In the genomic region with DNA sequence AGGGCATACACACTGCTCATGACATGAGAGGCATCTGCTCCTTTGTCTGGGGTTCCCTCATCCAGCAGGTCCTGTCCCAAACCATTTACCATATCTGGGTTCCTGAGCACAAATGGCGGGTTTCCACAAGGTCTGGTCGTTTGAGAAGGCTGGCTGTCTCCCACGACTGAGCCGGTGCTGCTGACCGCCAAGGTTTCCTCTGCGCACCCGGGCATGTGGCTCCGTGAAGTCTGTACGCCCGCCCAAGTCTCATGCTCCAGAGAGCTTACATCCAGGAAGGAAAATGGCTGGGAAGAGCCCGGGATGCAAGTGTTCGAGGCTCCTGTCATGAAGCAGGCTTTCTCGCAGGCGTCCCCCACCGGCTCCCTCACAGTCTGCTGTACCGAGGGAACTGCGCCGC, we compare ENCODE assay signal across 7 mouse cellular contexts. TPM values are rescaled to one million over a fixed set of nuclear protein-coding genes. Genes with fewer than 3 reads are reported as not detected.
DNase-seq lines count a peak whose midpoint lies in the region; ATAC-seq and TF ChIP-seq lines count a peak whose summit lies in the region.

No protein-coding gene starts in this region.

- no peaks in the 10 kb centered on the region for H3K27me3 ChIP-seq in lung, postnatal 0 days (replicated peaks; ENCODE audit: insufficient read depth, low read length)
- H3K27me3 ChIP-seq in forebrain, embryonic 15.5 days = no peaks in the 10 kb centered on the region
- no peaks in the 10 kb centered on the region for H3K27me3 ChIP-seq in limb, embryonic 14.5 days (ENCODE audit: control insufficient read depth, insufficient read depth, low read length)
- no peaks in the 10 kb centered on the region for H3K27me3 ChIP-seq in stomach, embryonic 15.5 days (replicated peaks)

- peak overlapping the region; percentile 12; the same call in 1 of the 2 replicates for H3K4me3 ChIP-seq in lung, postnatal 0 days (ENCODE audit: low read depth, low read length)
- no peak overlapping the region for H3K4me3 ChIP-seq in forebrain, embryonic 15.5 days
- H3K4me3 ChIP-seq in limb, embryonic 14.5 days (replicated peaks; ENCODE audit: low read length) = peak overlapping the region; percentile 21
- H3K4me3 ChIP-seq in stomach, embryonic 15.5 days (replicated peaks) = peak overlapping the region; percentile 27; the same call in 1 of the 2 replicates

- peaks cover 10% of the 10 kb centered on the region for H3K4me1 ChIP-seq in lung, postnatal 0 days (ENCODE audit: insufficient read depth, low read depth, low read length)
- peaks cover 15% of the 10 kb centered on the region for H3K4me1 ChIP-seq in forebrain, embryonic 15.5 days
- peaks cover 13% of the 10 kb centered on the region for H3K4me1 ChIP-seq in limb, embryonic 14.5 days (ENCODE audit: control insufficient read depth, insufficient read depth, low read length)
- H3K4me1 ChIP-seq in stomach, embryonic 15.5 days = peaks cover 20% of the 10 kb centered on the region

- no peak overlapping the region for H3K27ac ChIP-seq in lung, postnatal 0 days (ENCODE audit: low read length)
- H3K27ac ChIP-seq in forebrain, embryonic 15.5 days (replicated peaks) = no peak overlapping the region
- no peak overlapping the region for H3K27ac ChIP-seq in limb, embryonic 14.5 days (replicated peaks; ENCODE audit: low read depth, low read length)
- H3K27ac ChIP-seq in stomach, embryonic 15.5 days = 0 out of 2 replicates have a peak overlapping the region, but pooled peaks have one; percentile 54

- no peaks in the 10 kb centered on the region for H3K9me3 ChIP-seq in lung, postnatal 0 days (ENCODE audit: low read length)
- H3K9me3 ChIP-seq in forebrain, embryonic 15.5 days = no peaks in the 10 kb centered on the region
- no peaks in the 10 kb centered on the region for H3K9me3 ChIP-seq in limb, embryonic 14.5 days (ENCODE audit: control insufficient read depth, low read length)
- H3K9me3 ChIP-seq in stomach, embryonic 15.5 days = no peaks in the 10 kb centered on the region

- H3K9ac ChIP-seq in lung, postnatal 0 days (replicated peaks; ENCODE audit: low read depth) = no peak overlapping the region
- H3K9ac ChIP-seq in forebrain, embryonic 15.5 days (replicated peaks) = no peak overlapping the region
- 0 out of 2 replicates have a peak overlapping the region, but pooled peaks have one; percentile 31 for H3K9ac ChIP-seq in limb, embryonic 14.5 days (ENCODE audit: low read depth, low read length, severe bottlenecking)
- H3K9ac ChIP-seq in stomach, embryonic 15.5 days = no peak overlapping the region

- 64% methylated on average over 18 of the region's 18 CpGs for WGBS in lung, postnatal 0 days
- WGBS in forebrain, embryonic 15.5 days = 61% methylated on average over 18 of the region's 18 CpGs
- WGBS in limb, embryonic 14.5 days = 66% methylated on average over 18 of the region's 18 CpGs
- 61% methylated on average over 18 of the region's 18 CpGs for WGBS in stomach, embryonic 15.5 days

- no peak for TF ChIP-seq EP300 in lung, postnatal 0 days (IDR thresholded peaks at IDR 0.05)

- no peak for TF ChIP-seq POLR2A in limb, embryonic 14.5 days (IDR thresholded peaks at IDR 0.05; ENCODE audit: borderline replicate concordance, extremely low read depth, insufficient read depth, insufficient read length)

- no peak for DNase-seq in lung, postnatal 0 days (ENCODE audit: low spot score)
- DNase-seq in lung, postnatal 10 days = no peak
- DNase-seq in limb, embryonic 14.5 days (ENCODE audit: low spot score) = no peak
- no peak for DNase-seq in adrenal gland, postnatal 10 days
- no peak for DNase-seq in T-cell, adult 2 months (ENCODE audit: low spot score)

- ATAC-seq in lung, postnatal 0 days = no peak
- ATAC-seq in forebrain, embryonic 15.5 days (replicated peaks) = no peak
- ATAC-seq in limb, embryonic 14.5 days (ENCODE audit: low FRiP score, low read depth) = no peak
- ATAC-seq in stomach, embryonic 15.5 days (ENCODE audit: insufficient read depth, low FRiP score, low read depth) = no peak

- H3K36me3 ChIP-seq in lung, postnatal 0 days (ENCODE audit: insufficient read depth, low read length) = no peaks in the 10 kb centered on the region
- no peaks in the 10 kb centered on the region for H3K36me3 ChIP-seq in forebrain, embryonic 15.5 days
- H3K36me3 ChIP-seq in limb, embryonic 14.5 days (ENCODE audit: control insufficient read depth, insufficient read depth, low read length) = peaks cover 11% of the 10 kb centered on the region
- H3K36me3 ChIP-seq in stomach, embryonic 15.5 days = peaks cover 4% of the 10 kb centered on the region; the same call in 1 of the 2 replicates

- peak overlapping the region; percentile 60 for H3K4me2 ChIP-seq in lung, postnatal 0 days (replicated peaks; ENCODE audit: low read depth, low read length)
- H3K4me2 ChIP-seq in forebrain, embryonic 15.5 days (replicated peaks) = peak overlapping the region; percentile 43
- H3K4me2 ChIP-seq in limb, embryonic 14.5 days (replicated peaks; ENCODE audit: low read depth, low read length, severe bottlenecking) = peak overlapping the region; percentile 42; the same call in 1 of the 2 replicates
- peak overlapping the region; percentile 55 for H3K4me2 ChIP-seq in stomach, embryonic 15.5 days

- 0 out of 2 replicates have a peak, but pooled peaks have one; percentile 7 for TF ChIP-seq CTCF in lung, postnatal 0 days (IDR thresholded peaks at IDR 0.05)

RNA-seq across cellular contexts. Expression of a gene that starts 53.2 kb away (rescaled TPM):
- 0.33 and 1.1 TPM in 2 replicates for polyA plus RNA-seq in lung, postnatal 0 days (2015; fragmentation: Nextera tagmentation; extraction: Ambion mirVana)
- polyA plus RNA-seq in forebrain, embryonic 15.5 days (2015; fragmentation: Nextera tagmentation; extraction: Ambion mirVana) = 0.80 and 0.91 TPM in 2 replicates
- not detected in 2 replicates for polyA plus RNA-seq in limb, embryonic 14.5 days (2012; rRNA removed)
- 0.62 and 2.1 TPM in 2 replicates for polyA plus RNA-seq in limb, embryonic 14.5 days (2014; fragmentation: Nextera tagmentation; extraction: Ambion mirVana)
- polyA plus RNA-seq in stomach, embryonic 15.5 days (2015; fragmentation: Nextera tagmentation; extraction: Ambion mirVana) = 0.39 TPM in 1 of 2 replicates, not detected in the other
- 1 to 10 TPM in 1 of 2 experiments, under 1 TPM in 1; 0.66 to 1.2 TPM for total RNA-seq in adrenal gland, postnatal 10 days (2021)

RNA-seq across cellular contexts. Expression of a gene that starts 53.7 kb away (rescaled TPM):
- polyA plus RNA-seq in lung, postnatal 0 days (2015; fragmentation: Nextera tagmentation; extraction: Ambion mirVana) = 79.4 and 85.9 TPM in 2 replicates
- 66.1 and 74.2 TPM in 2 replicates for polyA plus RNA-seq in forebrain, embryonic 15.5 days (2015; fragmentation: Nextera tagmentation; extraction: Ambion mirVana)
- polyA plus RNA-seq in limb, embryonic 14.5 days (2012; rRNA removed) = 99.9 and 132 TPM in 2 replicates
- 112 and 115 TPM in 2 replicates for polyA plus RNA-seq in limb, embryonic 14.5 days (2014; fragmentation: Nextera tagmentation; extraction: Ambion mirVana)
- 91.3 and 91.4 TPM in 2 replicates for polyA plus RNA-seq in stomach, embryonic 15.5 days (2015; fragmentation: Nextera tagmentation; extraction: Ambion mirVana)
- 100 to 1,000 TPM in 1 of 2 experiments, 10 to 100 TPM in 1; 97.6 to 110 TPM for total RNA-seq in adrenal gland, postnatal 10 days (2021)
